Mouse (Mus musculus) intestine, embryonic 14.5 days (tissue): ENCODE data around the gene Kctd20. TPM values are rescaled to one million over a fixed set of nuclear protein-coding genes. Genes with fewer than 3 reads are reported as not detected.

Experiments
- ATAC-seq: fragments of 200-750 bp; cut with Nextera tagmentation; replicated peaks from 2 replicates; pipeline ENCODE4 v1.8.0; 2017; ENCODE audit warnings: low read depth, moderate number of reproducible peaks, moderate TSS enrichment, moderate library complexity; ENCODE audit not compliant: low FRiP score, low TSS enrichment
- DNase-seq: peaks from one replicate; pipeline ENCODE4 v3.0.0-alpha.2; 2018; ENCODE audit warnings: low spot score
- H3K27ac ChIP-seq: fragments of 300-500 bp; sonication (generic); 2 replicates; pipeline ENCODE4 v1.5.1; 2014; ENCODE audit warnings: low read depth, mild to moderate bottlenecking, control low read depth
- H3K27me3 ChIP-seq: fragments of 300-500 bp; sonication (generic); replicated peaks from 2 replicates; pipeline ENCODE4 v1.6.1; 2014; ENCODE audit warnings: low read length, control low read depth; ENCODE audit not compliant: control insufficient read depth, insufficient read depth
- H3K36me3 ChIP-seq: fragments of 300-500 bp; sonication (generic); 2 replicates; pipeline ENCODE4 v1.6.1; 2014; ENCODE audit warnings: low read length, control low read depth; ENCODE audit not compliant: control insufficient read depth, insufficient read depth
- H3K4me1 ChIP-seq: fragments of 300-500 bp; sonication (generic); replicated peaks from 2 replicates; pipeline ENCODE4 v1.6.1; 2014; ENCODE audit warnings: low read length, control low read depth, mixed read lengths; ENCODE audit not compliant: control insufficient read depth, insufficient read depth
- H3K4me2 ChIP-seq: fragments of 300-500 bp; sonication (generic); 2 replicates; pipeline ENCODE4 v1.6.1; 2014; ENCODE audit warnings: low read length
- H3K4me3 ChIP-seq: fragments of 300-500 bp; sonication (generic); 2 replicates; pipeline ENCODE4 v1.5.1; 2014; ENCODE audit warnings: low read depth, low read length, control low read depth, mixed read lengths
- H3K9ac ChIP-seq: fragments of 300-500 bp; sonication (generic); 2 replicates; pipeline ENCODE4 v1.6.1; 2014; ENCODE audit warnings: mild to moderate bottlenecking, low read length
- H3K9me3 ChIP-seq: fragments of 300-500 bp; sonication (generic); 2 replicates; pipeline ENCODE4 v1.6.1; 2016; ENCODE audit warnings: low read length, control low read depth; ENCODE audit not compliant: control insufficient read depth
- WGBS: fragments of 180-500 bp; shearing (Covaris S2); extraction: QIAGEN DNeasy Blood & Tissue Kit; methylation state at CpG from one replicate; pipeline ENCODE4 v1.1.7; 2014; 5-methylcytosine and 5-hydroxymethylcytosine counted together
- polyA plus RNA-seq: library from polyadenylated mRNA; unstranded; fragments of >200 nt; fragmentation: Nextera tagmentation; extraction: Ambion mirVana; gene quantifications from 2 replicates; pipeline ENCODE4 v1.2.1, GENCODE M21; 2014

The Kctd20 gene
- polyA plus RNA-seq, 1 experiment from 2014 or later: 72.6 TPM

- no peak overlapping the region for H3K4me3 ChIP-seq
- H3K27me3 ChIP-seq: no peaks in the 10 kb centered on the region
- no peak overlapping the region for H3K27ac ChIP-seq
- H3K9me3 ChIP-seq: no peaks in the 10 kb centered on the region
- H3K4me2 ChIP-seq: no peak overlapping the region
- ATAC-seq (no peak), DNase-seq (no peak)
- H3K36me3 ChIP-seq: peaks cover 8% of the 10 kb centered on the region; the same call in 1 of the 2 replicates
- 94% methylated on average over 9 of the region's 9 CpGs for WGBS
- no peak overlapping the region for H3K9ac ChIP-seq
- H3K4me1 ChIP-seq: peaks cover 14% of the 10 kb centered on the region
Measured at GRCm38 (mm10) chr17:28954416-28954815, 2.7 kb downstream of the Kctd20 start.

GRCm38 (mm10) chr17:28960597-28960996 is 8.8 kb downstream of the Kctd20 start:
- Histone ChIP-seq H3K4me1 (no peaks in the 10 kb centered on the region), H3K27ac (no peak overlapping the region), H3K4me2 (no peak overlapping the region), H3K9ac (no peak overlapping the region), H3K36me3 (peaks cover 57% of the 10 kb centered on the region), H3K27me3 (no peaks in the 10 kb centered on the region), H3K4me3 (no peak overlapping the region), H3K9me3 (no peaks in the 10 kb centered on the region)
- WGBS: 55% methylated on average over 10 of the region's 10 CpGs
- DNase-seq: no peak
- no peak for ATAC-seq

- H3K36me3 ChIP-seq: peaks cover 66% of the 10 kb centered on the region
- no peaks in the 10 kb centered on the region for H3K27me3 ChIP-seq
- H3K4me1 ChIP-seq: no peaks in the 10 kb centered on the region
- no peaks in the 10 kb centered on the region for H3K9me3 ChIP-seq
- no peak overlapping the region for H3K9ac ChIP-seq
- 85% methylated on average over 10 of the region's 10 CpGs for WGBS
- no peak for DNase-seq
- H3K4me3 ChIP-seq: no peak overlapping the region
- no peak overlapping the region for H3K4me2 ChIP-seq
- ATAC-seq: no peak
- no peak overlapping the region for H3K27ac ChIP-seq
Measured at GRCm38 (mm10) chr17:28961596-28961995, 9.8 kb downstream of the Kctd20 start.

GRCm38 (mm10) chr17:28967021-28967610 is 15.4 kb downstream of the Kctd20 start:
- peaks cover 96% of the 10 kb centered on the region for H3K36me3 ChIP-seq
- 80% methylated on average over 11 of the region's 11 CpGs for WGBS
- H3K27me3 ChIP-seq: no peaks in the 10 kb centered on the region

GRCm38 (mm10) chr17:28970122-28970521 is 18.4 kb downstream of the Kctd20 start:
- H3K4me2 ChIP-seq: no peak overlapping the region
- no peak overlapping the region for H3K9ac ChIP-seq
- H3K4me1 ChIP-seq: no peaks in the 10 kb centered on the region
- H3K4me3 ChIP-seq: no peak overlapping the region
- no peak overlapping the region for H3K27ac ChIP-seq
- H3K27me3 ChIP-seq: no peaks in the 10 kb centered on the region
- DNase-seq: no peak
- H3K36me3 ChIP-seq: peaks cover 96% of the 10 kb centered on the region
- no peak for ATAC-seq
- no peaks in the 10 kb centered on the region for H3K9me3 ChIP-seq

More at GRCm38 (mm10) chr17:28967021-28967610, 15.4 kb downstream of the Kctd20 start:
- H3K9me3 ChIP-seq: no peaks in the 10 kb centered on the region
- no peaks in the 10 kb centered on the region for H3K4me1 ChIP-seq
- no peak overlapping the region for H3K4me3 ChIP-seq
- H3K27ac ChIP-seq: no peak overlapping the region
- no peak for ATAC-seq
- no peak overlapping the region for H3K4me2 ChIP-seq
- no peak overlapping the region for H3K9ac ChIP-seq
- no peak for DNase-seq

GRCm38 (mm10) chr17:28979091-28979490 is 27.3 kb downstream of the Kctd20 start:
- H3K36me3 ChIP-seq: peaks cover 94% of the 10 kb centered on the region
- DNase-seq (no peak), ATAC-seq (no peak)
- no peaks in the 10 kb centered on the region for H3K9me3 ChIP-seq
- H3K27me3 ChIP-seq: no peaks in the 10 kb centered on the region
- WGBS: 96% methylated on average over 4 of the region's 4 CpGs
- H3K27ac ChIP-seq: no peak overlapping the region
- H3K9ac ChIP-seq: no peak overlapping the region
- no peak overlapping the region for H3K4me2 ChIP-seq
- no peak overlapping the region for H3K4me3 ChIP-seq
- H3K4me1 ChIP-seq: 0 out of 2 replicates have a peak, but pooled peaks cover 3% of the 10 kb centered on the region

- H3K4me1 ChIP-seq: 0 out of 2 replicates have a peak, but pooled peaks cover 3% of the 10 kb centered on the region
- no peak overlapping the region for H3K9ac ChIP-seq
- H3K27ac ChIP-seq: no peak overlapping the region
- no peak for ATAC-seq
- H3K36me3 ChIP-seq: peaks cover 90% of the 10 kb centered on the region
- no peak overlapping the region for H3K4me2 ChIP-seq
- H3K27me3 ChIP-seq: no peaks in the 10 kb centered on the region
- WGBS: 76% methylated on average over 4 of the region's 4 CpGs
- no peak for DNase-seq
- no peaks in the 10 kb centered on the region for H3K9me3 ChIP-seq
- no peak overlapping the region for H3K4me3 ChIP-seq
Measured at GRCm38 (mm10) chr17:28981081-28981480, 29.3 kb downstream of the Kctd20 start.

GRCm38 (mm10) chr17:28982591-28982990 is 30.8 kb downstream of the Kctd20 start:
- WGBS: 14% methylated on average over 4 of the region's 4 CpGs
- H3K9me3 ChIP-seq: no peaks in the 10 kb centered on the region
- H3K4me3 ChIP-seq: no peak overlapping the region
- ATAC-seq: no peak
- H3K27ac ChIP-seq: no peak overlapping the region
- no peak overlapping the region for H3K4me2 ChIP-seq
- H3K36me3 ChIP-seq: peaks cover 90% of the 10 kb centered on the region
- H3K9ac ChIP-seq: no peak overlapping the region
- H3K27me3 ChIP-seq: no peaks in the 10 kb centered on the region
- 0 out of 2 replicates have a peak, but pooled peaks cover 3% of the 10 kb centered on the region for H3K4me1 ChIP-seq
- no peak for DNase-seq

GRCm38 (mm10) chr17:28984724-28985420 is 33.1 kb downstream of the Kctd20 start:
- H3K4me1 ChIP-seq: 0 out of 2 replicates have a peak, but pooled peaks cover 3% of the 10 kb centered on the region
- DNase-seq: no peak
- ATAC-seq: no peak
- H3K4me3 ChIP-seq: no peak overlapping the region
- WGBS: 89% methylated on average over 1 of the region's 1 CpGs
- H3K27me3 ChIP-seq: no peaks in the 10 kb centered on the region
- H3K9ac ChIP-seq: no peak overlapping the region
- peaks cover 90% of the 10 kb centered on the region for H3K36me3 ChIP-seq
- no peak overlapping the region for H3K4me2 ChIP-seq
- no peaks in the 10 kb centered on the region for H3K9me3 ChIP-seq
- no peak overlapping the region for H3K27ac ChIP-seq
